Mouse (Mus musculus): ENCODE data around the gene Cubn. TPM values are rescaled to one million over a fixed set of nuclear protein-coding genes. Genes with fewer than 3 reads are reported as not detected.

Cubn gene
- polyA plus RNA-seq, 1 experiment from 2014 or later, result 0.40 TPM

DNA sequence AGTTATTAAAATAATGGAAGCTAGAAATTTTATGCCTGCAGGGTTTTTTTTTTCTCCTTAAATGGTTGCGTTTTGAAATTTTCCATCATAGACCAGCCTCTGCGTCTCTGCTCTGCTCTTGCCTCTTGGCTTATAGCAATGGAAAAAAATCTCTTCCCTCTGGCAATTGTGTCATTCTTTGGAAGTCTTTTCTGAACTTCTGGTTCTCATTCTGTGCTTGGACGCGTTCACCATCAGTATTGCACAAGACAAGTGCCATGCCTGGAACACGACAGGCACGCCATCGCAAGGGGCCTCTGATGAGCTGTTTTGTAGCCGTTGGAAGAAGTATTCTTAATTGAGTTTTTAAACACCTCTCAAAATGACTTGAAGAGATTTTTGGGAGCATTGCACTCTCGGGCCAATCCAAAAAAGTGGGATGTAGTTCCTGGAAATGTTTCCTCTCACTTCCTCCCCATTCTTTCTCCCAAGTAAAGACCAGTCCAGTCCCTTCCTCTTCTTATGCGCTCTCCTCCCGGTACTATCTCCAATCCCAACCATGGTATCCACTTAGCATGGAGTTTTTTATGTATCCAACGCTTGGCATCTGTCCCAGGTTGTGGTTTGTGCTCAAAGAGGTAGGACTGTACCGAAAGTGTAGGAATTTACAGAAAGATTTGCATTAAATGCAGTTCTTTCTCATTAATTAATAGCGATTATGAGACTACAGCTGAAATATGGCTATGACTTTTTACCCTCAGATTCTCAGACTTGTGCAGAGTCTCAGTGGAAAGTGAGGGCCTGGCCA is 69.4 kb downstream of the Cubn start:
- Histone ChIP-seq H3K36me3 (ENCODE audit: control insufficient read depth, insufficient read depth, low read length) (no peaks in the 10 kb centered on the region), H3K27ac (ENCODE audit: low read depth, low read length) (no peak overlapping the region), H3K4me3 (ENCODE audit: low read length) (no peak overlapping the region), H3K9ac (ENCODE audit: low read depth, low read length) (no peak overlapping the region), H3K4me1 (ENCODE audit: control insufficient read depth, insufficient read depth, low read depth, low read length) (no peaks in the 10 kb centered on the region), H3K27me3 (replicated peaks; ENCODE audit: control insufficient read depth, insufficient read depth, low read length) (no peaks in the 10 kb centered on the region), H3K4me2 (ENCODE audit: low read length) (no peak overlapping the region), H3K9me3 (ENCODE audit: control insufficient read depth, low read length) (no peaks in the 10 kb centered on the region)
- WGBS, result 90% methylated on average over 14 of the region's 14 CpGs
- ATAC-seq, result no peak

DNA sequence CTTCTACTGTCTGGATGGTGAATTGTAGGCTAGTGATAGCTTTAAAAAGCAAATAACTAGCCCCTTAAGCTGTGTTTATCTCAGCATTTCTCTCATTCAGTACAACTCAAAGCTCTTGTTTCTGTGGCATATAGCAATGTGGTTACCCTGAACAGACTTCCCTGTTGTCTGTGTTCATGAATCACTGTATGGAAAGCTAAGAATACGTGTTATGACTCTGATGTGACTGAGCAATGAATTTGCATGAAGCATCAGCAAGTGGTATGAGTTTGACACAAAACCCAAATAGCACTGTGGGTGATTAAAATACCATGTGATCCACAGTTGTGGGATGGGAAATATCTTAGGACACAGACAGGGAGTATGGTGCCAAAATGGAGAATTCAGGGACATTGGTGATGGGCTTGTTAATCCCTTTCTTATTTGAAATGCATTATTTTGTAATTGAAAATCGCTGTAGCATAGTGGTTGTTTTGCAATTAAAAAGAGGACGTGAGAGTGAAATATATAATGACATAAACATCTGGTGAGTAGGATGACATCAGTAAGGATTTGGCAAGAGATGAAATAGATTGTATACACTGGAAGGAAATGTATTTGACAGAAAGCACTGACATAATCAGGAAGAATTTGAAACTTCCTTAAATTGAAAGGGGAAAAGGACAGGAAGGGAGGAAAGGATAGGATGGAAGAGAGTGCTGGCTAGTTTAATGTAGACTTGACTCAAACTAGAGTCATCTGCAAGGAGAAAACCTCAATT is 74.7 kb downstream of the Cubn start:
- Histone ChIP-seq H3K9ac (ENCODE audit: low read depth, low read length) (no peak overlapping the region), H3K9me3 (ENCODE audit: control insufficient read depth, low read length) (no peaks in the 10 kb centered on the region), H3K36me3 (ENCODE audit: control insufficient read depth, insufficient read depth, low read length) (no peaks in the 10 kb centered on the region), H3K4me3 (ENCODE audit: low read length) (no peak overlapping the region), H3K4me2 (ENCODE audit: low read length) (no peak overlapping the region), H3K27ac (ENCODE audit: low read depth, low read length) (no peak overlapping the region), H3K4me1 (ENCODE audit: control insufficient read depth, insufficient read depth, low read depth, low read length) (no peaks in the 10 kb centered on the region), H3K27me3 (replicated peaks; ENCODE audit: control insufficient read depth, insufficient read depth, low read length) (no peaks in the 10 kb centered on the region)
- ATAC-seq, result no peak
- WGBS, result 60% methylated on average over 3 of the region's 3 CpGs

DNA sequence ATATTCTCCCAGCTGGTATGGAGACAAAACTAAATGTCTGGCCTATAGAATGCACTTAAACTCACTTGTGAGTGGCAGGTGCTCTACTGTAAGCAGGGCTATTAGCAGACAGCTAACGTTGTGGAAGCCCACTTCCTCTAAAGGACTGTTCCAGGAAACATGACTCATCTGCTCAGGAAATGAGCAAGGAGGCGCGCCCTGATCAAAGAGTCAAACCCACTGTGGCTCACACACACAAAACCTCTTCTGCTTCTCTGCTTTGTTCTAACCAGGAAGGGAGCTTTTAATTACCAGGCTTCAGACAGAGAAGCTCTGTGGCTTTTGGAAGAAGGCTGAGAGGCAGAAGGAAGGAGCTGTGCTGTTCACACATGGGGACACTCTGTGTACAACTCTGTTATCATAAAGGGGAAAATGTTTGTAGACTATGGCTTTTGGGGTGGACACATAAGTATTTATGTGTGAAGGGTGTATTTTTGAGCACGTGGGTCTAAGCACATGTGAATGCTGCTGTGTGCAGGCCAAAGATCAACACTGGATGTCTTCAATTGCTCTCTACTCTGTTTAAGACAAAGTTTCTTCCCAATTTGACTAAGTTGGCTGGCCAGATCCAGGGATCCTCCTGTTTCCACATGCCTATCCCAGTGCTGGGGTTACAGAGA is 78.0 kb downstream of the Cubn start:
- Histone ChIP-seq H3K4me1 (ENCODE audit: control insufficient read depth, insufficient read depth, low read depth, low read length) (no peaks in the 10 kb centered on the region), H3K27me3 (replicated peaks; ENCODE audit: control insufficient read depth, insufficient read depth, low read length) (no peaks in the 10 kb centered on the region), H3K9me3 (ENCODE audit: control insufficient read depth, low read length) (no peaks in the 10 kb centered on the region), H3K27ac (ENCODE audit: low read depth, low read length) (no peak overlapping the region; the same call in 1 of the 2 replicates), H3K36me3 (ENCODE audit: control insufficient read depth, insufficient read depth, low read length) (no peaks in the 10 kb centered on the region), H3K4me2 (ENCODE audit: low read length) (no peak overlapping the region), H3K4me3 (ENCODE audit: low read length) (no peak overlapping the region), H3K9ac (ENCODE audit: low read depth, low read length) (no peak overlapping the region)
- 57% methylated on average over 4 of the region's 4 CpGs for WGBS
- ATAC-seq, result peak; percentile 47; the same call in 1 of the 2 replicates

DNA sequence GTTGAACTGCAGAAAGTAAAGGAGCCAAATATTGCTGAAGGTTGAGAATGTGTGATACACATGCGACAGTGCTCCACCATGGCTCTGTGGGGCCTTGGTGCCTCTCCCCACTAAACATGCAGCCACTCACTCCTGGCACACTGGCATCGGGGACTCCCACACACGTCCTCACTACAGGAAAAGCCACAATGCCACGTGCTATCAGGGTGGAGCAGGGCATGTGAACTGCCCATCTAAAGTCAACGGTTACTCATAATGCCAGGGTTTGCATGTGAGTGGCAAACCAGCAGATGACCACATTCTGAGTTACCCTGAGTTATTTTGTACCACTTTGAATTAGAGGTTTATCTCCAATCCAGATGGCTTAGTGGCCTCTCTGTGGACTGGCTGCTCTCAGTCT is 81.0 kb downstream of the Cubn start:
- Histone ChIP-seq H3K27me3 (replicated peaks; ENCODE audit: control insufficient read depth, insufficient read depth, low read length) (no peaks in the 10 kb centered on the region), H3K9me3 (ENCODE audit: control insufficient read depth, low read length) (no peaks in the 10 kb centered on the region), H3K36me3 (ENCODE audit: control insufficient read depth, insufficient read depth, low read length) (no peaks in the 10 kb centered on the region), H3K4me2 (ENCODE audit: low read length) (no peak overlapping the region), H3K27ac (ENCODE audit: low read depth, low read length) (no peak overlapping the region), H3K4me1 (ENCODE audit: control insufficient read depth, insufficient read depth, low read depth, low read length) (peaks cover 5% of the 10 kb centered on the region; the same call in 1 of the 2 replicates), H3K4me3 (ENCODE audit: low read length) (no peak overlapping the region), H3K9ac (ENCODE audit: low read depth, low read length) (no peak overlapping the region)
- no peak for ATAC-seq
- WGBS, result 87% methylated on average over 5 of the region's 5 CpGs

DNA sequence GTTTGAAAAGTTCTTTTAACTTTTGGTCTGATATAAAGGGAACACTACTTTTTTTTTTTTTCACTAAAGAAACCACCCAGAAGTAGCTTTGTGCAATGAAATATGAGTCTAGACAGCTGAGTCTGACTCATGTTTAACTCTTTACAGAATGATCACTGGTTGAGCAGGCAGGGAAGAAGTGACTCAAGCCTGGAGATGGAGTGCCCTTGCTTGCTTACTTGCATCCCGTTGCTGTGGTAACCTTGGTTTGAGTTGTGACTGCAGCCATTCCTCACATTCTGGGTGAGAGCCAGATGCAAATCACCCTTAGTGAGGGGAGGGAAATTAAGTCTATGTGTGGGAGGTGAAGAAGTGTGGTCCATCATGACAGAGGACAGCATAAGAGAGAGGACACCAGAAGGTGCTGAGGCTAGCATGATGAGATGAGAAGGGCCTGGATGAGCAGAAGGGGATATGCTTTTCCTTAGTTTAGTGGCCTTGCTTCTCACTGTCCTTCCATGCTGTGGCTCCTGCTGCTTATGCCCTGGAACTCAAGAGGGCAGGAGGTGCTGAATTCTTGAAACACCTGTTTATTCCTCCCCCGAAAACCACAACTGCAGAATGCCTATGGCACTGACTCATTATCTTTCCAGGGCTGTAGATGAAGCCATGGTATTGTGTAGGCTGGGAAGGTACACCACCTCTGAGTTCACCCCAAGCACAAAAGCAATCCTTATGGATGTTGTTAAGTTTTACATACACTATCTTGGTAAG is 81.7 kb downstream of the Cubn start:
- H3K9me3 ChIP-seq (ENCODE audit: control insufficient read depth, low read length), result no peaks in the 10 kb centered on the region
- WGBS, result 77% methylated on average over 2 of the region's 2 CpGs
- no peaks in the 10 kb centered on the region for H3K27me3 ChIP-seq (replicated peaks; ENCODE audit: control insufficient read depth, insufficient read depth, low read length)
- no peak overlapping the region for H3K4me3 ChIP-seq (ENCODE audit: low read length)
- no peak overlapping the region for H3K9ac ChIP-seq (ENCODE audit: low read depth, low read length)
- no peaks in the 10 kb centered on the region for H3K36me3 ChIP-seq (ENCODE audit: control insufficient read depth, insufficient read depth, low read length)
- no peak overlapping the region for H3K27ac ChIP-seq (ENCODE audit: low read depth, low read length)
- ATAC-seq, result no peak
- no peak overlapping the region for H3K4me2 ChIP-seq (ENCODE audit: low read length)
- H3K4me1 ChIP-seq (ENCODE audit: control insufficient read depth, insufficient read depth, low read depth, low read length), result peaks cover 5% of the 10 kb centered on the region; the same call in 1 of the 2 replicates

DNA sequence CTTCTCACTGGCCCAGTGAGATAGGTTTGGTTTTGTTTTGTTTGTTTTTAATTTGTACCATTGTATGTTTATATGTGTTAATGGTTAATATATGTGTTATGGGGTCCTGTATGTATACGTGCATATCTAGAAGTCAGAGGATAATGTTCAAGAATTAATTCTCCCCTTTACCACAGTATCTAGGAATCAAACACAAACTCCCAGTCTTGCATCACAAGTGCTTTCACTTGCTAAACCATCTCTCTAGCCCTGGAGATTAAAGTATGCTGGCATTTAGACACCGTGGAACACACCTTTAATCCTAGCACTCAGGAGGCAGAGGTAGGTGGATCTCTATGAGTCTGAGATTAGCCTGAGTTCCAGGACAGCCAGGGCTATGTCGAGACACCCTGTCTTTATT is 83.3 kb downstream of the Cubn start:
- H3K4me1 ChIP-seq (ENCODE audit: control insufficient read depth, insufficient read depth, low read depth, low read length), result peaks cover 5% of the 10 kb centered on the region; the same call in 1 of the 2 replicates
- no peak for ATAC-seq
- no peaks in the 10 kb centered on the region for H3K9me3 ChIP-seq (ENCODE audit: control insufficient read depth, low read length)
- H3K9ac ChIP-seq (ENCODE audit: low read depth, low read length), result no peak overlapping the region
- no peaks in the 10 kb centered on the region for H3K27me3 ChIP-seq (replicated peaks; ENCODE audit: control insufficient read depth, insufficient read depth, low read length)
- H3K27ac ChIP-seq (ENCODE audit: low read depth, low read length), result no peak overlapping the region
- 77% methylated on average over 3 of the region's 3 CpGs for WGBS
- no peak overlapping the region for H3K4me3 ChIP-seq (ENCODE audit: low read length)
- H3K4me2 ChIP-seq (ENCODE audit: low read length), result no peak overlapping the region
- no peaks in the 10 kb centered on the region for H3K36me3 ChIP-seq (ENCODE audit: control insufficient read depth, insufficient read depth, low read length)

DNA sequence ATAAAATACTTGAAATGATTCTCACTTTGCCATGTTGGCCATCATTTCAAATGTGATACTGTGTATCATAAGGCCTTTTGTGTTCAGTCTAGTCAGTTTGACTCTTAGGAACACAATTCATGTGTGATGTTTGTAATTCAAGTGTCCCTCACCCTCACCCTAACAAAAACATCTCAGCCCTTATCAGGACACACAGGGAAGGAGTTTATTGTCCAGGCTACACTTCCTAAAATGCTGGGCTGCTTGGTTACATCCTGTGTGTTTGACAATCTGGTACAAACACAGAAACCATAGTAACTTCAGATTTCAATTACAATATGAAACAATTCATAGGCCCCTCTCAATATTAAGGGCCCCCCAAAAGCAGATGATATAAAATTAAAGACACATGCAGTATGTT is 83.9 kb downstream of the Cubn start:
- Histone ChIP-seq H3K27ac (ENCODE audit: low read depth, low read length) (no peak overlapping the region), H3K9ac (ENCODE audit: low read depth, low read length) (no peak overlapping the region), H3K9me3 (ENCODE audit: control insufficient read depth, low read length) (no peaks in the 10 kb centered on the region), H3K4me3 (ENCODE audit: low read length) (no peak overlapping the region), H3K4me1 (ENCODE audit: control insufficient read depth, insufficient read depth, low read depth, low read length) (peaks cover 5% of the 10 kb centered on the region; the same call in 1 of the 2 replicates), H3K27me3 (replicated peaks; ENCODE audit: control insufficient read depth, insufficient read depth, low read length) (no peaks in the 10 kb centered on the region), H3K36me3 (ENCODE audit: control insufficient read depth, insufficient read depth, low read length) (no peaks in the 10 kb centered on the region), H3K4me2 (ENCODE audit: low read length) (no peak overlapping the region)
- ATAC-seq, result no peak

DNA sequence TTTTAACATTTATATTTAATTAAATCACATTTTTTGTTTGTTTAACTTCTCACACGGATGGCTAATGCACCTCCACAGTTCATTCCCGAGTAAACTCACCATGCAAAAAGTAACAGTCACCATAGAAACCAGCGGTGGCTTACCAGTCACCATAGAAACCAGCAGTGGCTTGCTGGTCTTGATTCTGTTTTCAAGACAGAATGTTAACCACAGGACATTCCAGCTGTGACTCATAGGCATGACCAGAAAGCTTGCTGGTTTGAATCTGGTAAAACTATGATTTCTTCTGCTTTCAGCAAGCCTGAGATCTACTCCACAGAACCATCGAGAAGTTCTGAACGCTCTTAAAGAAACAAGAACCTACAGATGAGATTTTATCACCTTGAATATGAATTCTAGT is 84.3 kb downstream of the Cubn start:
- no peaks in the 10 kb centered on the region for H3K9me3 ChIP-seq (ENCODE audit: control insufficient read depth, low read length)
- H3K27ac ChIP-seq (ENCODE audit: low read depth, low read length), result no peak overlapping the region
- H3K4me1 ChIP-seq (ENCODE audit: control insufficient read depth, insufficient read depth, low read depth, low read length), result peaks cover 5% of the 10 kb centered on the region; the same call in 1 of the 2 replicates
- H3K4me2 ChIP-seq (ENCODE audit: low read length), result no peak overlapping the region
- peak; percentile 85 for ATAC-seq
- no peaks in the 10 kb centered on the region for H3K36me3 ChIP-seq (ENCODE audit: control insufficient read depth, insufficient read depth, low read length)
- no peak overlapping the region for H3K4me3 ChIP-seq (ENCODE audit: low read length)
- no peak overlapping the region for H3K9ac ChIP-seq (ENCODE audit: low read depth, low read length)
- H3K27me3 ChIP-seq (replicated peaks; ENCODE audit: control insufficient read depth, insufficient read depth, low read length), result no peaks in the 10 kb centered on the region
- 25% methylated on average over 5 of the region's 5 CpGs for WGBS

Measured in hindbrain, embryonic 16.5 days (tissue).